Mouse (Mus musculus): ENCODE results near the gene Coro7.

DNA sequence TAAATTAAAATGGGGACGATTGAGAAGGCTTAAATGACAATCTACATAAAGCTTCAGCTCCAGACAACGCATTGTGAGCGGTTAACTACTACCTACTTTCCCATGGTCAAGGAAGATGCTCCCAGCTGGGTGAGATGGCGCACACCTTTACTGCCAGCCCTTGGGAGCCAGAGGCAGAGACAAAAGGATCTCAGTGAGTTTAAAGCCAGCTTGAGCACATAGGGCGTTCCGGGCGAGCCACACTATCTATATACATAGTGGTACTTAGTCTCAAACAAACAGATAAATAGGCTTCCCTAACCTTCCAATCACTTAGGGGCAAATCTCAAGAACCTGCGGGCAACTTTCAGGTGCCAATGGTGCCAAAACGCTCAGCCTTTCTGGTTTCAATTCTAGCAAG lies 55.5 kb downstream of the Coro7 start:
- TF ChIP-seq CTCF (IDR thresholded peaks at IDR 0.05; ENCODE audit: control insufficient read depth, insufficient read depth, insufficient read length) (no peak), USF1 (IDR thresholded peaks at IDR 0.05; ENCODE audit: low read depth) (no peak), CEBPB (IDR thresholded peaks at IDR 0.05; ENCODE audit: low read depth) (no peak), MAX (IDR thresholded peaks at IDR 0.05) (no peak), MYOD1 (IDR thresholded peaks at IDR 0.05; ENCODE audit: control insufficient read depth, insufficient read length, low read depth) (no peak)
